Mouse (Mus musculus): ENCODE results near the gene Col25a1.

- TF ChIP-seq POLR2A (IDR thresholded peaks at IDR 0.05; ENCODE audit: insufficient read depth, low read length) = no peak
- no peak for TF ChIP-seq CTCF (IDR thresholded peaks at IDR 0.05; ENCODE audit: low read depth, low read length)
Observed at GRCm38 (mm10) chr3:130374620-130375341, 243.5 kb downstream of the Col25a1 start.

Data from ES-Bruce4 (cell line).